Mouse (Mus musculus): ENCODE results near the gene Errfi1. TPM values are rescaled to one million over a fixed set of nuclear protein-coding genes. Genes with fewer than 3 reads are reported as not detected.

Gene Errfi1
- 10 to 100 TPM; 15.0 to 16.6 TPM for total RNA-seq (2021)

DNA sequence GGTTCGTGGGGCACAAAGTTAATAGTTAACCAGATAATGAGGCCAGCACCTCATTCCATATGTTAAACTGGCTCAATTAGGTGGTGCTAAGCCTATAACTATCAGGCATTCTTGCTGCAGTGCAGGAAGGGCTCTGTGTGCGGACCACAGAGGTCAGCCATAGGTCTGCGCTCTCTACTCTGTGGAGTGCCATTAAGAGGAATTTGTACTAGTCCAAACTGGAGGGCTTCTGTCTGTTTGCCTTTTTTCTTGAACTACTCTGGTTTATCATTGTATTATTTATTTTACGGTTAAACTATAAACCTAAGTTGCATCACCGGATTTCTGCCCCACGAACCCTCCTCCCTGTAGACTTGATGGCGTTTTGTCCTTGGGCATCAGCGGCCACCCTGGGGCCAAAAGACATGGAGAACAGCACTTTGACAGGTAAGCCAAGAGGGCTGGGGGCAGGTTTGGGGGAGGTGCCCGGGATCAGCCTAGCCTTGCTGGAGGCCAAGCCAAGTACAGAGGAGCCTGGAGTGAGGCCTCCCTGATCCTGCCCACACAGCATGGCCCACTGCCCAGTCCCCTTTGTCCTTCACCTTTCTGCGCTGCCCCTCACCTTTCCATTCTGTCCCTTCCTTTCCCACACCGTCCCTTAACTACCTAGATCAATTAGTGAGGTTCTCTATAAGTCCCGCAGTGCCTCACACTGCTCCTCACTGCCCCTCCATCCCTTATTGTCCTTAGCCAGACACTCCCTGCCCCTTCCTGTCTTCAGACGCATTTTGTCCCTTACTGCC lies at the start of gene Errfi1:
TSS of gene Errfi1 (plus strand) at position 240 of the 782 bp plus-strand sequence.
- no peak for DNase-seq (ENCODE audit: low spot score)
- intact Hi-C loops (cut with DNase I), result loop anchor here (2.0 kb wide), 1 partner anchor 45 kb away; no protein-coding TSS in a partner anchor

DNA sequence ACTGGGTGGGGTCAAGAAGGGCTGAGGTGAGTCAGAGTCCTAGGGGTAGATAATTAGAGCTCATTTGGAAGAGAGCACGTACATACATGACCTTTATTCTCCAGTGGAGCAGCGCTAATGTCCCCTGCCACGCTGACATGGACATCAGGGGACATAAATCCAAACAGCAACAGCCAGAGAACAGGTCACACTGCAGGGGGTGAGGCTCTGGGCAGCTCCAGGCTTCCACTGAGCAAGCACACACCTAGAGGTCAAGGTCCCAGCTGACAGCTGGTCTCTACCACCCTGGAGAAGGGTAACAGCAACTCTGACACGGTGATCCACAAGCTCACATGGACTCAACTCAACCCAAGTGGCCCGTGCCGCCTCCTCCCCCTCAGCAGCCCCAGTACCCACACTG lies 49.5 kb upstream of the Errfi1 start:
- intact Hi-C loops (cut with DNase I), result no loop called here
- no peak for DNase-seq (ENCODE audit: low spot score)

DNA sequence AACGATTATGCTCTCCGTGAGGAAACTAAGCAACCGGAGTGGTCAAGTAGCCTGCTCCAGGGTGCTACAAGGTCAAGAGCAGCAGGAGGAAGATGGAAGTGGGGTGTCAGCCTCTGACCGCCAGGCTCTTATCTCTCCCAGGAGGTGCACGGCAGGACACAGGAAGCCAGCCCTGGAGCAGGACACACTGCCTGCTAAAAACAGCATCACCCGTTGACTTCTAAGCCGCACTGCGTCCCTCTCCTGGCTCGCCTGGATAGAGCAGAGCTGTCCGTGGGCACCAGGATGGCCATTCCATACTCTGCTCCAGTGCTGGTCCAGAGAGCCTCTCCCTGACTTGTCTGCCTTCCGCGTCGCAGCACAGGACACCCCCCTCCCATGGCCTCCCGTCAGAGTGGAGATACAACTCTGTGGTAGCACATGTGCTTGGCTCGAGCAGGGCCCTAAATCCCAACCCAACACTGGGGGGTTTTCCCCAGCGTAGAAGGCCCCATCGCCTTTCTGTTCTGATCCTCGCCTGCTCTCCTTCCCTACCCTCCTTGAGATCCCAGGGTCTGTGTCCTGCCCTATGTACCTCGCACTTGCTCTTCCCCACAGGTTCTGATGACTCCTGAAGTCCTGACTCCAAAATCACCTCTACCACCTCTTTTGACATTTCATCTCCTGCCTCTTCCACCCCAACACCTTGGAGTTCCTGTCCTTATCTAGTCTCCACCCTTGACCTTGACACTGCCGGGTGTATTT lies 45.8 kb upstream of the Errfi1 start:
- DNase-seq (ENCODE audit: low spot score), result no peak
- intact Hi-C loops (cut with DNase I), result no loop called here

DNA sequence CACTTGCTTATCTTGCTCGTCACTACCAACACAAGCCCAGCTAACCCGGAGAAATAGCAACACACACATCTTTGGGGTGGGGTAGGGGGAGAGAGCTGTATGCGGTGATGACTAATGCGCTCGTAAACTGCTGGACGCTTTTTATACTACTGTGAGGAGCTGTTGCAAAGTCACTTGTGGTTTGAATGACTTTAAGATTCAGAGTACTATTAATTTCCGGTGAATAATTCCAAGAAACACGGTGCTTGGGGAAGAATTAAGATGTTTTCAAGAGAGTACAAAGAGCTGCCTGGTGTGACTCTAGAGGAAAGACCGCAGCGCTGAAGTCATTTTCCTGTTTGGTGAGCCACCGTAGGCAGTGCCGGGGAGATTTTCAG lies 45.3 kb upstream of the Errfi1 start:
- DNase-seq (ENCODE audit: low spot score), result no peak
- intact Hi-C loops (cut with DNase I), result no loop called here

DNA sequence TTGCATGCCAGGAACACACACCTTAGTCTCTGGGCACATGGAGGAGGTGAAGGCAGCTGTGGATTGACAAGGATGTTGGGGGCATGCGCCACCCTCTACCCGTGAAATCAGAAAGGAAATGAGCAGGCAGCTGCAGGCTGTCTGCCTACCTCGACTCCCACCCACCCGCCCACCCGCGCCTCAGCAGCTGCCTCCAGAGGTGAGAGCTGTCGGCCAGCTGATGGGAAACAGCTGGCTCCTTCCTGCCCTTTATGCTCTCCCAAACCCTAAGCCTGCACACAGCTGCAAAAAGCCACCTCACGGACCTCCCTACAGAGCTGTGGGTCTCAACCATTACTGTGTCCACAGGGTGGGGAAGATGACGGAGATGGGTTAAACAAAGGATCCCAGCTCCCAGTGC lies 44.4 kb upstream of the Errfi1 start:
- no peak for DNase-seq (ENCODE audit: low spot score)
- intact Hi-C loops (cut with DNase I), result no loop called here

DNA sequence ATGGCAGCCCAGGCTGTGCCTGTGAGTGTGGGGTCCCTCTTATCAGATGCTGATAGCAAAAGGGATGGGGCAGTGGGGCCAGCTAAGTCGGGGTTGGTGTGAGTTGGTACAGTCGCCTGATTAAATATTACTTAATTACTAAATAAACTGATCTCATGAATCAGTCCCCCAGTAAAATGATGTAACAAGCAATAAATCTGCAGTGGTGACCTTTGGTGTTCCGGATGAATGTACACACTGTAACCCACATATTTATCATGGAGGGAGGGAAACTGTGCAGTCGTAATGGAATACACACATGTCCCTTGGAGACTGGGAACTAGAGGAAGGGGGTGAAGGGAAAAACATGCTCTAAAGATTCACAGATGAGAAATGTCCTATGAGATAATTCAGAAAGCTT lies 38.6 kb upstream of the Errfi1 start:
- no peak for DNase-seq (ENCODE audit: low spot score)
- intact Hi-C loops (cut with DNase I), result no loop called here

DNA sequence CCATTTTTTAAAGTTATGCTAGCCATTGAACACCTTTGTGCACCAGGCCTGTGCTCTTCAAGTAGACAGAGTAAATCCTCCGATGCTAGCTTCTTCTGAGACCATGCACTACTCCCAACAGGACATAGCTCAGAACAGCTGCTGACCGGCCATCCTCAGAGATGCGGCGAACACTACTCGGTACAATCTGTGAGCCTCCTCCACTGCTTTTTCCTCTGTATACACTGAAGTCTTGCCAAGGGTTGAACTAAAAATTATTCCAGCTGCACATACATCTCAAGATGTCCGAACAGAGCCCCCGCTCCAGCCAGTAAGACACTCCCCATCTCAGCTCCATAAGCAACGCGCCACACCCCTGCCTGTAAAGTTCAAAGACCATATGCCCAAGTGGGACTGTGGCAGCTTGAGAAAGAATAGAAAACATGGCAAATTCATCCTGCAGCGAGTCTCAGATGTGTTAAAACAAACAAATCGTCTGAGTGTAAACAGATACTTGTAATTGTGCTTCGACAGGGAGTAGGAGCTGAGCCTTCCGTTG lies 37.2 kb upstream of the Errfi1 start:
- DNase-seq (ENCODE audit: low spot score), result no peak
- intact Hi-C loops (cut with DNase I), result no loop called here

DNA sequence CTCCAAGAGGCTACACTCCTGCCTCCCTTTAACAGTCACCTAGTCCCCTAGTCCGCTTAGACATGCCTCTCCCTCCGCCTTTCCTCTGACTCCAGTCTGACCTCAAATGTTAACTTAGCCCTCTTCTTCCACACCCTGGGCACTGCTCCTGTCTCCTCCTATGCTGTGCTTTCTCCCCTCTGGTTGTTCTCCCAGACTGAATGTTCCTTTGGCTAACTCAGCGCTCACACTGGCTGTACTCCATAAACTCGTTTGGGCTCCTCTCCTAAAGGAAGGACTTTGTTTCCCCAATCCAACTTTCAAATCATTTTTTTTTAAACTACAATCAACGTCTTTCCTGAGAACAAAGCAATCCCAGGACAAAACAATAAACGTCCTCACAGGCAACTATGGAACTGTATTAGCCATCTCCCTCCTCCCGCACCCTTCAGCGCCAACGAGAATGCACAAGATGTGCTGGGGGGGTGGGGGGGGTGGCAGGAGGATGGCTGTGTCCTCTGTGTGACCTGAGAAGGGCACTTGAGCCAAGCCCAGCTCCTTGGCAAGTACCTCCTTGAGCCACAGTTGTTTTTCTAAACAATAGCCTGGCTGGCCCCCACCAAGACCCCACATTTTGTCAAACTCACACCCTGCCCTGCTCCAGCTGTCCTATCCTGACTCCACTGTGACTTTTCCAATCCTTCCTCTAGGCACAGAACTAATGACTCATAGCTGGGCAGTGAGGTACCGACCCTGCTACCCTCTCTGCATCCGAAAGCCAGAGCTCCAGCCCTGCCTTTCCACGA lies 34.4 kb upstream of the Errfi1 start:
- intact Hi-C loops (cut with DNase I), result no loop called here
- DNase-seq (ENCODE audit: low spot score), result peak; percentile 33

DNA sequence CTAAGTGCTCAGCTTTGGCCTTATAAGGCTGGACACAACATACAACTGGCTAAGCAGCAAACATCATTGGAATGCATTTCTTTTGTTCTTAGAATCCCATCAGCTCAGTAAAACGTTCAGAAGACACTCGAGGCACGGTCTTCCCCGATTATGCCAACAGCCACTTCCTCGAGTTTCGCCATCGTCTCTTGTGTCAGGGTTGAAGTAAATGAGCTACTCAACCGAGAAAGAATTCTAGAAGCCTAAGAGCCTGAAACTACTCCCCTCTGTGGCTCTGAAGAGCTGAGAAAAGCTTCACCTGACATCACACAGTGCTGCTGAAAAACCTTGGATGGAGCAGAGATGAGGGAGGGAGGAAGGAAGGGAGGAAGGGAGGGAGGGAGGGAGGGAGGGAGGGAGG lies 32.3 kb upstream of the Errfi1 start:
- DNase-seq (ENCODE audit: low spot score), result no peak
- intact Hi-C loops (cut with DNase I), result no loop called here

DNA sequence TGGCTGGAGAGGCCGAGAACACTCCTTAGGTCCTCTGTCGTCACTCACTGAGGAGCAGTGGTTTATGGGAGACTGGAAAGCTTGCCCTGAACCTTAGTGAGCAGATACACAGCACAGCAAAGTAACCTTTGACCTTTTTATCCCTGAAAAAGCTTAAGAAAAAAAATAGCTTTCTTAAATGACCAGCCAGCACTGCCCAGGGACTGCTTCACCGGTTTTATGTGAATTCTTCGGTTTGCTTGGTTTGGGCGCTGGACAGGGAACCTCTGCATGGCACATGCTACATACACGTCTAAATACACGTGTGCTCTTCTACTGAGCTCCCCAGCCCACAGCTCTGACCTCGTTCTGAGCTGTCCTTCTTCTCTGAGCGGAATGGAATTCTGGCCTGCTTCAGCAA lies 31.1 kb upstream of the Errfi1 start:
- intact Hi-C loops (cut with DNase I), result no loop called here
- DNase-seq (ENCODE audit: low spot score), result no peak

DNA sequence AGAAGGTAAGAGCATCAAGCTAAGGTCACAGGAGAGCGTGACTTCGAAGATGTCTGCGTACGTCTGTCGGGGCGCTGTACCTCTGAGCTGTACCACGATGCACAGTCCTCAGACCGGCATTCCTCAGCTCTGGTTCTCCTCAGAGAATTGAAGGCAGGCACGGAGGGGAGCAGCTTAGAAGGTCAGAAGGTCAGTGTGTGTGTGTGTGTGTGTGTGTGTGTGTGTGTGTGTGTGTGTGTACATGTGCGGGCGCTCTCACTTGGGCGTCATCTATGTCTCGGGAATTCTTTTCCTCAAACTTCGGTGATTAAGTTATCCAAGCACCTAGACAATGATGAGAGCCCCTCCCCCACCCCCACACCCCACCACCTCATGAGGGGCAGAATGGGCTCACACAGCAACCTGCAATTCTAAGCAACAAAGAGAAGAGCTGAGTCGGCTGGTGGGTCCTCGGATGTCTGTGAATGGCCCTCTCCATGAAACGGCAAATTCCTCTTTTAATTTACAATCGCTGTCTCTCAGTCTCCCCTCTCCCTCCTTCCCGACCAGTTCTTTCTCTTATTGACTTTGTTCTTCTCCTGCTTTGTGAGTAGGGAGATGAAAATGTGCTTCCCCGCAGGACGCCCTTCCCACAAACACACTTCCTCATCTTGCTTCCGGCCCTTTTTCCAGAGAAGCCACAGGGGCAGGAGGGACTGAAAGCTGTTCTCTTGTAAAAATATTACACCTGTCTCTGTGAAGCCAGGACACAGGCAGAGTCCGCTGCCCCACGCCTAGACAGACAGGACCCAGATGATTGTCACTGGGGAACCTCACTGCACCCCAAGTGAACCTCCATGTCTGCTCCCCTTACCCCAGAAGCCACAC lies 29.9 kb upstream of the Errfi1 start:
- intact Hi-C loops (cut with DNase I), result no loop called here
- no peak for DNase-seq (ENCODE audit: low spot score)

DNA sequence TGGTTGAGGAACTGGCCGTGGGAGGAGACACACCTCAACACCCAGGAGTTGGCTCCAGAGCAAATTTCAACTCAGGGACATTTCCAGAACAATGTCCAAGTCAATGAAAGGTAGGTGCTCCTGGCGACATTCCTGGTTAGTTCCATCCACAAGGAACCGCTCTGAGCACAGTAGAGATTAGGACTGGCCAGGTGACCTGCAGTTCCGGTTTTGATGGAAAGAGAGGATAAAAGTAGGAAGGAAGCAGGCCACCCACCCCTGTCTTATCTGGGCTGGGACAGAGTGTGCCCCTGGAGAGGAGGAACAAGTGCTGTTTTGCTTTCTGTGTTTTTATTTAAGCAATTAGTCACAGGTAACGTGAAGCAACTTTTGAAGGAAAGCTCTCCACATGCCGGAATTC lies 28.8 kb upstream of the Errfi1 start:
- intact Hi-C loops (cut with DNase I), result no loop called here
- no peak for DNase-seq (ENCODE audit: low spot score)

DNA sequence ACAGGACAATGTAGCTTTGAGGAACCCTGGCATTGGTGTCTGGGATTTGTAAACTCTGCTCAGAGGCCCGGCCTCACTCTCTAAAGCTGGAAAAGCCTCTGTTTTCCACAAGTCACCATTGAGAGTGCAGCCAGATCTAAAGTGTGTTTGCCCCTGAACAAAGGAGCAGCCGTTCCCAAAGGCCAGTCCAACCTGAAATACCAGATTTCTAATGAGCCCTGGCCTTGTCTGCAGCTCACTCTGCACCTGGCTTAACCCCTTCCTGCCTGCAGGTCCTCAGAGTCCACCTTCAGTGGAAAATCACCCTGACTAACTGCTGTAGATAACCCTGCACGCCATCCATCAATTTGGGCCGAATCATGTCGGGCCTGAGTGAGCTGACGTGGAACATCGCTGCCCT lies 28.2 kb upstream of the Errfi1 start:
- intact Hi-C loops (cut with DNase I), result no loop called here
- DNase-seq (ENCODE audit: low spot score), result no peak

DNA sequence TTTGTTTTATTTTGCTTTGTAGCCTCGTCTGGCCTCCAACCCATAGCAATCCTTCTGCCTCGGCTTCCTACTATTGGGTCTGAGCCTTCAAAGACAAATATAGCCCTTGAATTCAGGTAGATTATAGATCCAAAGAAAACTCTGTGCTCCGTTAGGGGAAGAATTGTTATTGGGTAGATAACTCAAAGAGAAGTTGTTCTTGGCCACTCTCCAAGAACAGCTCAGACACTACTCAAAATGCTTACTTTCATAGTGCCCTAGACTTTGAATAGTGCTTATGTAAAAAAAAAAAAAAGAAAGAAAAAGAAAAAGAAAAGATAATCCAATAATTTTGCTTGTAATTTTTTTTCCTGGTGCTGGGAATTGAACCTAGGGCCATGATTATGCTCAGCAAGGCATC lies 22.4 kb upstream of the Errfi1 start:
- no peak for DNase-seq (ENCODE audit: low spot score)
- intact Hi-C loops (cut with DNase I), result no loop called here

DNA sequence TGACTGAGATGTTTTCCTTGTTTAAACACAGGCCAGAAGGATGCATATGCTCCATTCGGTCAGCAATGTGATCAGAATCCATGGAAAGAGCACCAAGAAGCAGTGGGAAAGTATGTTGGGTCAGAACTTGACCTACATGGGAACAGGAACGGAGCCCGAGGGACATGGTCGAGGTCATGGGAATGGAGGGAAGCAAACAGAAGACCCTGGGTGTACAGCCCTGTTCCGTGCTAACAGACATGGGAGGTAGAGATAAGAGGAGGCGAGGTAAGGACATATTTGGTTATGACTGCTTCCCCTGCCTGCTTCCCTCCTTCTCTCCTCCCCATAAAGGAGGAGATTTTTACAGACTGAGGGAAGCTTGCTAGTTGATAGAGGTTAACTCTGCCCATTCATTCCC lies 21.8 kb upstream of the Errfi1 start:
- intact Hi-C loops (cut with DNase I), result no loop called here
- DNase-seq (ENCODE audit: low spot score), result no peak

DNA sequence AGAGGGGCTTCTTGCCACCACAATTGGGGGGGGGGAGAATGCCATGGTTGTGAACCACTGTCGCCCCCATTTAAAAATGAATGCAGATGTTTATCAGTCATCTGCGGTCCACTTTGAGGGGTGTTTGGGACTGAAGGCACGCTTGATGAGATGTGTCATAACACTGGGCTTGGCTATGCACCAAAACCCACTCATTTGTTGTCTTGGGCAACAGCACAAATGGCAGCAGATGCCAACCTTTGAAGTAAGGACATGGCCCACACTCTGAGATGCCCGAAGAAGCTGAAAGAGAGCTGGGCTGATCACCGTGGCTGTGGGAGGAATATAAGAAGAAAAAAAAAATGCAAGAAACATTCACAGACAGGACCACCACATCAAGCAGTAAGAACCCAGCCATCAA lies 18.6 kb upstream of the Errfi1 start:
- DNase-seq (ENCODE audit: low spot score), result no peak
- intact Hi-C loops (cut with DNase I), result no loop called here

DNA sequence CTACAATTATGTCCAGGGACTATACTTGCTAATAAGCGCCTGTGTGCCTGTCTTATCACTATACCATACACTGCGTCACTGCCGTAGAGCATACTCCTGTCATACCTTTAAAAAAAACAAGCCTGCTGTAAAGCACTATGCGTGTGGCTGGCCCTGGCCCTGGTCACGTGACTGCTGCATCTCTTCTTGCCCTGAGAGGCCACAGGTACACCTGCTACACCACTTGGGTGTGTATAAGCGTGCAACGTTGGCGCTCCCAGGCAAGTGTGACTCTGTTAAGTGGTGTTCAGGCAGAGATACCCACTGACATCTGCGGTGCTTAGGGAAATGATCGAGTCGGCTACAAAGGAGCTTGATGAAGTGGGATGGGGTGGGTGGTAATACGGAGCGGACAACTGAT lies 17.5 kb upstream of the Errfi1 start:
- intact Hi-C loops (cut with DNase I), result no loop called here
- DNase-seq (ENCODE audit: low spot score), result no peak

DNA sequence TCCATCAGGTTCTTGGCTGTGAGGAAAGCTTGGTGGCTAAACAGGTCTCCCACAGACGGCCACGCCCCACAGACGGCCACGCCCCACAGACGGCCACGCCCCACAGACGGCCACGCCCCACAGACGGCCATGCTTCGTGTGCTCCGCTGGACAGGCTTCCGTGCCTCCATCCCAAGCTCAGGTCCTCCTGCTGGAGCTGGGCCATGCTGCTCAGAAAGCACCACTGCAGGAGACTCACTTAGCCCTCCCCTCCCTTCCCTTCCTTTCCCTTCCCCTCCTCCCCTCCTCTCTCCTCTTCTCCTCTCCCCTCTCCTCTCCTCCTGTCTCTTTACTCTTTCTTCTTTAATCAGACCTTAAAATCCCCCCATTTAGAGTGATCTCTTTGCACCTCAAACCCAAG lies 16.8 kb upstream of the Errfi1 start:
- intact Hi-C loops (cut with DNase I), result no loop called here
- no peak for DNase-seq (ENCODE audit: low spot score)

DNA sequence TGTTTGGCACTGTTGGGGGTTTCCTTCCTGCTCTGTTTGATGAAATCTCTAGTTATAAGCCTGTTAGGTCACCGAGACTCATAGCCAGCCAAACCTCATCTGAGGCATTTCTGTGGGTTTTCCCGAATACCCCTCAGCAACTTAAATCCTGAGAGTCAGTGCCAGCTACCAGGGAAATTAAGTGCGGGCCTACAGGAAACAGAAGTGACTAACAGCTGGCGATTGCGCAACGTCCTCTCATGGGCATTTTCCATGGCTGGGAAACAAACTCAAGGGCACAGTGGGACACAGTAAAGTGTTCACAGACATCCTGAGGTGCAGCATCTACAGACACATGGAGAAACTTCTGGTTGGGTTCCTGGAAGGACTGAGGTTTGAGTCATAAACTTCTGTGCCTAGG lies 16.3 kb upstream of the Errfi1 start:
- intact Hi-C loops (cut with DNase I), result no loop called here
- peak; percentile 37 for DNase-seq (ENCODE audit: low spot score)

DNA sequence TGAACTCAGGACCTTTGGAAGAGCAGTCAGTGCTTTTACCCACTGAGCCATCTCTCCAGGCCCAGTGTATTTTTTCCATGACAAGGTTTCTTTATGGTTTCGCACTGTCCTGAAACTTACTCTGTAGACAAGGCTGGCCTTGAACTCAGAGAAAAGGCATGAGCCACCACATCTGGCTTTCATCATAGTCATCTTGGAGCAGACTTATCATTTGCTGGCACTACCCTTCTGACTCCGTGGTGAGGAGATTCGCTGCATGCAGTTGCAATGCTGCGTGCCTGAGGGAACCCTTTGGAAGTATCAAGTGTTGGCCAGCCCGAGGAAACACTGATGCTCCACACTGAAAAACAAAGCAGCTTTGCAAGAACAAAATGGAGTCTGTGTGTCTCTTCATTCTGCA lies 11.7 kb upstream of the Errfi1 start:
- DNase-seq (ENCODE audit: low spot score), result no peak
- intact Hi-C loops (cut with DNase I), result no loop called here

Data from heart, postnatal 25 days (tissue).